Mouse (Mus musculus) MEL (cell line): Measurements from ENCODE around the gene Plekhg1.
A peak's percentile ranks its signal among the peaks of the same experiment; 100 is the strongest.

Source experiments
- CHD2 ChIP-seq: IDR thresholded peaks from 2 replicates; pipeline ENCODE4 v1.6.1; 2011; ENCODE audit warnings: low read length, improper control_type of control experiment
- CTCF ChIP-seq, 3 experiments: IDR thresholded peaks in 2 of 3; conservative IDR thresholded peaks in 1 of 3; 2 replicates each; pipeline ENCODE4 v1.5.1; 2011 to 2012; ENCODE audit warnings: low read length in 3 of 3, low read depth in 2 of 3, mild to moderate bottlenecking in 2 of 3, improper control_type of control experiment in 1 of 3, inconsistent platforms in 1 of 3, mixed read lengths in 1 of 3, moderate library complexity in 1 of 3; ENCODE audit not compliant: control insufficient read depth in 1 of 3, insufficient read depth in 1 of 3, poor library complexity in 1 of 3, severe bottlenecking in 1 of 3
- E2F4 ChIP-seq: IDR thresholded peaks from 2 replicates; pipeline ENCODE4 v1.6.1; 2011; ENCODE audit warnings: low read depth, low read length, improper control_type of control experiment, borderline replicate concordance
- ELF1 ChIP-seq: IDR thresholded peaks from 2 replicates; pipeline ENCODE4 v1.6.1; 2014; ENCODE audit warnings: low read depth, mild to moderate bottlenecking, inconsistent platforms, low read length, improper control_type of control experiment, moderate library complexity
- EP300 ChIP-seq, 2 experiments: IDR thresholded peaks; 2 replicates each; pipeline ENCODE4 v1.6.1; 2011; ENCODE audit warnings: improper control_type of control experiment in 2 of 2, low read length in 2 of 2, low read depth in 1 of 2, mild to moderate bottlenecking in 1 of 2
- KAT2A ChIP-seq: conservative IDR thresholded peaks from 2 replicates; pipeline ENCODE4 v1.6.1; 2012; ENCODE audit warnings: low read depth, low read length, improper control_type of control experiment, inconsistent platforms
- MYC ChIP-seq: IDR thresholded peaks from 2 replicates; pipeline ENCODE4 v1.6.1; 2011; ENCODE audit warnings: low read depth, mild to moderate bottlenecking, low read length, improper control_type of control experiment, moderate library complexity
- NRF1 ChIP-seq: IDR thresholded peaks from 2 replicates; pipeline ENCODE4 v1.6.1; 2014; ENCODE audit warnings: low read depth, mild to moderate bottlenecking, inconsistent platforms, low read length, improper control_type of control experiment, moderate library complexity; ENCODE audit not compliant: poor library complexity, insufficient read depth, severe bottlenecking
- POLR2AphosphoS2 ChIP-seq: IDR thresholded peaks from 2 replicates; pipeline ENCODE4 v1.6.1; 2011; ENCODE audit warnings: low read length, improper control_type of control experiment
- TAL1 ChIP-seq: IDR thresholded peaks from 2 replicates; pipeline ENCODE4 v1.6.1; 2012; ENCODE audit warnings: mild to moderate bottlenecking, inconsistent platforms, low read length, moderate library complexity, mixed read lengths
- TBP ChIP-seq: IDR thresholded peaks from 2 replicates; pipeline ENCODE4 v1.8.0; 2011; ENCODE audit warnings: low read depth, low read length, improper control_type of control experiment
- TCF12 ChIP-seq: IDR thresholded peaks from 2 replicates; pipeline ENCODE4 v1.6.1; 2014; ENCODE audit warnings: low read depth, mild to moderate bottlenecking, inconsistent platforms, low read length, improper control_type of control experiment, moderate library complexity
- USF1 ChIP-seq: IDR thresholded peaks from 2 replicates; pipeline ENCODE4 v1.6.1; 2014; ENCODE audit warnings: low read depth, mild to moderate bottlenecking, inconsistent platforms, low read length, improper control_type of control experiment, moderate library complexity

DNA sequence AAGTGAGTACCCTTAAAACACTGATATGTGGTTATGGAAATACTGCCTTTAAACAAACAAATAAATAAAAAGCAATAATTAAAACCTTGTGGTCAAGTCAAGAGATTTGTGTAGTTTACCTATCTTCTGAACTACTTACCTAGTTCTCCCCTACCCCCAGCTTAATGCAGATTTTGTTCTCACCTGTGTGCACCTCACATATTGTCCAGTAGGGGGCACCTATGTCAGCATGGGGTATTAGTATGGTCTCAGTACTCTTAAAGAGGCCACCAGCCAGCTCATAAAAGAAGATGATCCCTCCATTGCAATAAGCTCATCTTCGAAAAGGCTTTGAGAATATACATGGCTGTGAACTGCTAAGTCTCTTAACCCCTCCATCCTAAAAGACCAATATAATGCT lies 93.9 kb downstream of the Plekhg1 start:
- peak in 1 of 3 experiments; percentile 1; a peak in 1 of 6 replicates for TF ChIP-seq CTCF (IDR thresholded peaks at IDR 0.05 in 2 of 3, conservative IDR thresholded peaks at IDR 0.05 in 1 of 3; ENCODE audit: control insufficient read depth in 1 of 3, insufficient read depth in 1 of 3, low read depth in 2 of 3, low read length in 3 of 3, poor library complexity in 1 of 3, severe bottlenecking in 1 of 3)
- no peak for TF ChIP-seq CHD2
- TF ChIP-seq TCF12 = no peak
- TF ChIP-seq TAL1 = no peak
- TF ChIP-seq POLR2AphosphoS2 = no peak
- TF ChIP-seq MYC = no peak
- no peak for TF ChIP-seq NRF1
- TF ChIP-seq KAT2A = no peak
- TF ChIP-seq ELF1 = no peak
- no peak for TF ChIP-seq E2F4
- no peak for TF ChIP-seq USF1
- TF ChIP-seq TBP = no peak
- TF ChIP-seq EP300 (IDR thresholded peaks at IDR 0.05; ENCODE audit: low read depth in 1 of 2, low read length in 2 of 2) = no peak
